Mouse (Mus musculus) forebrain, embryonic 10.5 days (tissue): ENCODE measurements around the gene Ggct. TPM values are rescaled to one million over a fixed set of nuclear protein-coding genes. Genes with fewer than 3 reads are reported as not detected.

Experiments
- DNase-seq: peaks from one replicate; pipeline ENCODE4 v3.0.0-alpha.2; 2017; ENCODE audit warnings: low spot score; ENCODE audit errors: extremely low spot score
- H3K27ac ChIP-seq: fragments of 300-500 bp; sonication (generic); 2 replicates; pipeline ENCODE4 v1.5.1; 2016; ENCODE audit warnings: mild to moderate bottlenecking
- H3K27me3 ChIP-seq: fragments of 300-500 bp; sonication (generic); 2 replicates; pipeline ENCODE4 v1.6.1; 2016; ENCODE audit warnings: mild to moderate bottlenecking; ENCODE audit not compliant: poor library complexity, severe bottlenecking
- H3K36me3 ChIP-seq: fragments of 300-500 bp; sonication (generic); replicated peaks from 2 replicates; pipeline ENCODE4 v1.6.1; 2016; ENCODE audit warnings: mild to moderate bottlenecking, moderate library complexity
- H3K4me1 ChIP-seq: fragments of 300-500 bp; sonication (generic); 2 replicates; pipeline ENCODE4 v1.6.1; 2016
- H3K4me3 ChIP-seq: fragments of 300-500 bp; sonication (generic); 2 replicates; pipeline ENCODE4 v1.5.1; 2016; ENCODE audit warnings: mild to moderate bottlenecking, moderate library complexity
- H3K9me3 ChIP-seq: fragments of 300-500 bp; sonication (generic); 2 replicates; pipeline ENCODE4 v1.6.1; 2016; ENCODE audit warnings: mild to moderate bottlenecking, moderate library complexity
- WGBS: fragments of 180-500 bp; shearing (Covaris S2); methylation state at CpG from one replicate; pipeline ENCODE4 v1.1.7; 2016; 5-methylcytosine and 5-hydroxymethylcytosine counted together
- polyA plus RNA-seq: library from polyadenylated mRNA; unstranded; fragments of >200 nt; fragmentation: Nextera tagmentation; extraction: Ambion mirVana; gene quantifications from 2 replicates; pipeline ENCODE4 v1.2.1, GENCODE M21; 2016

Ggct gene
- polyA plus RNA-seq, 1 experiment from 2014 or later = 8.9 TPM

- 92% methylated on average over 4 of the region's 4 CpGs for WGBS
- no peak for DNase-seq
- Histone ChIP-seq H3K9me3 (no peaks in the 10 kb centered on the region; the same call in 1 of the 2 replicates), H3K4me1 (no peaks in the 10 kb centered on the region), H3K27ac (no peak overlapping the region), H3K27me3 (no peaks in the 10 kb centered on the region), H3K4me3 (no peak overlapping the region), H3K36me3 (no peaks in the 10 kb centered on the region)
These were observed 9.2 kb downstream of the Ggct start for GRCm38 (mm10) chr6:54983526-54984050.

- no peak for DNase-seq
- WGBS = 96% methylated on average over 6 of the region's 6 CpGs
- Histone ChIP-seq H3K4me3 (no peak overlapping the region), H3K4me1 (no peaks in the 10 kb centered on the region), H3K9me3 (no peaks in the 10 kb centered on the region; the same call in 1 of the 2 replicates), H3K27ac (no peak overlapping the region), H3K27me3 (peaks cover 6% of the 10 kb centered on the region), H3K36me3 (no peaks in the 10 kb centered on the region)
These were observed 13.3 kb downstream of the Ggct start for GRCm38 (mm10) chr6:54979426-54979825.

GRCm38 (mm10) chr6:54975616-54976015 is 17.1 kb downstream of the Ggct start:
- H3K27me3 ChIP-seq = peaks cover 43% of the 10 kb centered on the region
- WGBS = 80% methylated on average over 1 of the region's 1 CpGs
- H3K4me1 ChIP-seq = peaks cover 17% of the 10 kb centered on the region
- no peak overlapping the region for H3K4me3 ChIP-seq
- no peak overlapping the region for H3K27ac ChIP-seq
- no peaks in the 10 kb centered on the region; the same call in 1 of the 2 replicates for H3K9me3 ChIP-seq
- no peaks in the 10 kb centered on the region for H3K36me3 ChIP-seq
- no peak for DNase-seq

- no peaks in the 10 kb centered on the region for H3K36me3 ChIP-seq
- WGBS = 68% methylated on average over 5 of the region's 5 CpGs
- peaks cover 17% of the 10 kb centered on the region for H3K4me1 ChIP-seq
- H3K9me3 ChIP-seq = no peaks in the 10 kb centered on the region; the same call in 1 of the 2 replicates
- no peak overlapping the region for H3K4me3 ChIP-seq
- H3K27me3 ChIP-seq = peaks cover 53% of the 10 kb centered on the region
- no peak for DNase-seq
- no peak overlapping the region for H3K27ac ChIP-seq
These were observed 18.2 kb downstream of the Ggct start for GRCm38 (mm10) chr6:54974501-54974900.

- Histone ChIP-seq H3K27me3 (peaks cover 65% of the 10 kb centered on the region), H3K4me3 (peak overlapping the region; percentile 72), H3K36me3 (no peaks in the 10 kb centered on the region), H3K27ac (no peak overlapping the region), H3K9me3 (no peaks in the 10 kb centered on the region), H3K4me1 (peaks cover 17% of the 10 kb centered on the region)
- 13% methylated on average over 5 of the region's 5 CpGs for WGBS
- DNase-seq = no peak
These were observed 19.9 kb downstream of the Ggct start for GRCm38 (mm10) chr6:54972929-54973211.

GRCm38 (mm10) chr6:54972111-54972928 is 20.4 kb downstream of the Ggct start, which contains the start of gene Nod1:
TSS of gene Nod1 (minus strand) at chr6:54972612.
- peak within 1 kb of the TSS; percentile 72 for H3K4me3 ChIP-seq
- DNase-seq = peak; percentile 67
- H3K27me3 ChIP-seq = peaks cover 69% of the 10 kb centered on the region
- peak within 1 kb of the TSS; percentile 82 for H3K27ac ChIP-seq
- 2% methylated on average over 53 of the region's 53 CpGs for WGBS
- H3K36me3 ChIP-seq = no peaks in the 10 kb centered on the region
- H3K9me3 ChIP-seq = no peaks in the 10 kb centered on the region
- H3K4me1 ChIP-seq = peaks cover 17% of the 10 kb centered on the region

- peaks cover 17% of the 10 kb centered on the region for H3K4me1 ChIP-seq
- WGBS = 15% methylated on average over 8 of the region's 8 CpGs
- no peaks in the 10 kb centered on the region for H3K9me3 ChIP-seq
- H3K36me3 ChIP-seq = no peaks in the 10 kb centered on the region
- peak overlapping the region; percentile 82; the same call in 1 of the 2 replicates for H3K27ac ChIP-seq
- peaks cover 69% of the 10 kb centered on the region for H3K27me3 ChIP-seq
- no peak for DNase-seq
- H3K4me3 ChIP-seq = peak overlapping the region; percentile 72
These were observed 21.0 kb downstream of the Ggct start for GRCm38 (mm10) chr6:54971731-54972110.

- peaks cover 17% of the 10 kb centered on the region for H3K4me1 ChIP-seq
- no peaks in the 10 kb centered on the region for H3K9me3 ChIP-seq
- DNase-seq = no peak
- peaks cover 69% of the 10 kb centered on the region for H3K27me3 ChIP-seq
- no peak overlapping the region for H3K4me3 ChIP-seq
- H3K36me3 ChIP-seq = no peaks in the 10 kb centered on the region
- WGBS = 90% methylated on average over 9 of the region's 9 CpGs
- no peak overlapping the region for H3K27ac ChIP-seq
These were observed 22.2 kb downstream of the Ggct start for GRCm38 (mm10) chr6:54970506-54970905.

- DNase-seq = no peak
- Histone ChIP-seq H3K36me3 (no peaks in the 10 kb centered on the region), H3K27ac (no peak overlapping the region), H3K27me3 (peaks cover 67% of the 10 kb centered on the region), H3K4me1 (peaks cover 17% of the 10 kb centered on the region), H3K9me3 (no peaks in the 10 kb centered on the region), H3K4me3 (no peak overlapping the region)
- WGBS = 90% methylated on average over 2 of the region's 2 CpGs
These were observed 22.9 kb downstream of the Ggct start for GRCm38 (mm10) chr6:54969801-54970200.

- Histone ChIP-seq H3K4me1 (peaks cover 10% of the 10 kb centered on the region), H3K27ac (no peak overlapping the region), H3K4me3 (no peak overlapping the region), H3K36me3 (no peaks in the 10 kb centered on the region), H3K9me3 (no peaks in the 10 kb centered on the region), H3K27me3 (peaks cover 45% of the 10 kb centered on the region)
- no peak for DNase-seq
- 33% methylated on average over 10 of the region's 10 CpGs for WGBS
These were observed 25.2 kb downstream of the Ggct start for GRCm38 (mm10) chr6:54967591-54967990.

GRCm38 (mm10) chr6:54965234-54965633 is 27.5 kb downstream of the Ggct start:
- DNase-seq = no peak
- Histone ChIP-seq H3K36me3 (no peaks in the 10 kb centered on the region), H3K27ac (no peak overlapping the region), H3K27me3 (peaks cover 23% of the 10 kb centered on the region), H3K4me3 (no peak overlapping the region), H3K4me1 (no peaks in the 10 kb centered on the region; the same call in 1 of the 2 replicates), H3K9me3 (no peaks in the 10 kb centered on the region)
- 59% methylated on average over 5 of the region's 5 CpGs for WGBS

GRCm38 (mm10) chr6:54964755-54965154 is 28.0 kb downstream of the Ggct start:
- DNase-seq = no peak
- H3K4me3 ChIP-seq = no peak overlapping the region
- 62% methylated on average over 1 of the region's 1 CpGs for WGBS
- peaks cover 18% of the 10 kb centered on the region for H3K27me3 ChIP-seq
- H3K4me1 ChIP-seq = no peaks in the 10 kb centered on the region; the same call in 1 of the 2 replicates
- H3K27ac ChIP-seq = no peak overlapping the region
- H3K9me3 ChIP-seq = no peaks in the 10 kb centered on the region
- no peaks in the 10 kb centered on the region for H3K36me3 ChIP-seq

- H3K4me3 ChIP-seq = no peak overlapping the region
- peaks cover 10% of the 10 kb centered on the region; the same call in 1 of the 2 replicates for H3K27me3 ChIP-seq
- H3K9me3 ChIP-seq = no peaks in the 10 kb centered on the region
- DNase-seq = no peak
- no peaks in the 10 kb centered on the region for H3K36me3 ChIP-seq
- no peak overlapping the region for H3K27ac ChIP-seq
- WGBS = 91% methylated on average over 2 of the region's 2 CpGs
- no peaks in the 10 kb centered on the region; the same call in 1 of the 2 replicates for H3K4me1 ChIP-seq
These were observed 29.2 kb downstream of the Ggct start for GRCm38 (mm10) chr6:54963599-54963998.
